In genomic region chr1:107914671-107915590, GRCm38 (mm10) we compare ENCODE assay signal across 12 mouse cellular contexts.
DNase-seq lines count a peak whose midpoint lies in the region; ATAC-seq lines count a peak whose summit lies in the region.
"Had no signal": no experiment of that assay in that cellular context is flagged by ENCODE, and none has a peak within 500 bp of the region (broad histone marks: within the 10 kb centered on the region; RNA-seq: fewer than 3 reads in every experiment).

No protein-coding gene starts in this region.

- H3K4me3 ChIP-seq in heart, embryonic 15.5 days: no peak overlapping the region
- H3K4me3 ChIP-seq in neural tube, embryonic 13.5 days: no peak overlapping the region

- peaks cover 11% of the 10 kb centered on the region for H3K4me1 ChIP-seq in heart, embryonic 15.5 days (replicated peaks)
- H3K4me1 ChIP-seq in neural tube, embryonic 13.5 days (replicated peaks): peaks cover 18% of the 10 kb centered on the region

- no peak overlapping the region for H3K9ac ChIP-seq in heart, embryonic 15.5 days
- H3K9ac ChIP-seq in neural tube, embryonic 13.5 days: no peak overlapping the region

- H3K27me3 ChIP-seq in heart, embryonic 15.5 days: no peaks in the 10 kb centered on the region
- no peaks in the 10 kb centered on the region for H3K27me3 ChIP-seq in neural tube, embryonic 13.5 days

- no peaks in the 10 kb centered on the region for H3K9me3 ChIP-seq in heart, embryonic 15.5 days (replicated peaks)
- H3K9me3 ChIP-seq in neural tube, embryonic 13.5 days: no peaks in the 10 kb centered on the region

- intact Hi-C loops in heart, postnatal 10 days (cut with DNase I): loop anchor here (5.0 kb wide), 1 partner anchor 148 kb away; no protein-coding TSS in a partner anchor

- no peaks in the 10 kb centered on the region for H3K36me3 ChIP-seq in heart, embryonic 15.5 days
- no peaks in the 10 kb centered on the region for H3K36me3 ChIP-seq in neural tube, embryonic 13.5 days

- peak overlapping the region; percentile 31 for H3K27ac ChIP-seq in heart, embryonic 15.5 days
- H3K27ac ChIP-seq in neural tube, embryonic 13.5 days (replicated peaks): peak overlapping the region; percentile 75

- 31% methylated on average over 7 of the region's 7 CpGs for WGBS in heart, embryonic 15.5 days
- 47% methylated on average over 7 of the region's 7 CpGs for WGBS in neural tube, embryonic 13.5 days

- no peak for DNase-seq in heart, postnatal 10 days
- DNase-seq in neural tube, embryonic 10.5 days (ENCODE audit: extremely low spot score, low spot score): no peak
- peak; percentile 18 for DNase-seq in kidney, postnatal 10 days
- peak; percentile 58 for DNase-seq in retina, postnatal 1 day
- no peak for DNase-seq in spleen, adult 18-20 months
- DNase-seq in thymus, postnatal 25 days: no peak
- DNase-seq: adrenal gland, postnatal 10 days; embryo, embryonic 11 days; lung, adult 2 months had no signal

- ATAC-seq in heart, embryonic 15.5 days (replicated peaks; ENCODE audit: insufficient number of reproducible peaks, insufficient read depth, low FRiP score, low read depth): no peak
- ATAC-seq in neural tube, embryonic 13.5 days (ENCODE audit: low read depth): peak; percentile 66
- ATAC-seq: CD4-positive, CD25-positive, alpha-beta regulatory T cell, adult 4 months had no signal

- H3K4me2 ChIP-seq in heart, embryonic 15.5 days: no peak overlapping the region
- no peak overlapping the region for H3K4me2 ChIP-seq in neural tube, embryonic 13.5 days

Comparison
In these comparisons a context has a peak if more than half of its experiments do, and no peak if none do; other contexts are left out.
1. DNase-seq: peak in kidney, postnatal 10 days (single experiment) and retina, postnatal 1 day (single experiment); none in heart, postnatal 10 days (0 of 2), neural tube, embryonic 10.5 days (single experiment), spleen, adult 18-20 months (0 of 2) and thymus, postnatal 25 days (single experiment).